Mouse (Mus musculus): Measurements from ENCODE around the gene Tmem169. TPM values are rescaled to one million over a fixed set of nuclear protein-coding genes. Genes with fewer than 3 reads are reported as not detected.
"Not testable (repeated sequence)": the region's sequence is repeated elsewhere in the genome, so short reads cannot be mapped to it uniquely, and the experiment has no call there.

Gene Tmem169
- polyA plus RNA-seq (2016; fragmentation: Nextera tagmentation; extraction: Ambion mirVana), result 5.6 and 12.2 TPM in 2 replicates

DNA sequence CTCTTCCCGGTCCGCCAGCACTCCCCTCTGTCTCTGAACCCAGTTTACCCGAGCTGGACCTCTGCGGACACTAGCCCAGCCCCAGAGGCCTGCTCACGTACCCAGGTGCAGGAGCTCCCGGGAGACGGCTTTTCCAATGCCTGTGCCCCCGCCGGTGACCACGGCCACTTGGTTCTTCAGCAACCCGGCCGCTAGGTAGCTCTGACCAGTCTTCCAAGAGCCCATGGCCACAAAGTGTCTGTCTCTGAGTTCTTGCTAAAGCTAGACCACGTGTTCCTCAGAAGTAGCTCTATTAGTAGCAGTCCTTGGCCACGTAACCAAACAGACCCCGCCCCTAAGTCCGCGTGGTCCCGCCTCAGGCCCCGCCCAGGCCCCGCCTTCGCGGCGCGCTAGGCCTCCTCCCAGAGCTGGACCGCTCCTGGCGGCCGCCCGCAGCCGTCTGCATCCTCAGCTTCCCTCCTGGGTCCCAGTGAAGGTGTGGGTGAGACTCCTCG, at the start of gene Tmem169, which contains the start of gene Pecr:
TSS of gene Tmem169 (plus strand) at position 378 of the 494 bp plus-strand sequence.
TSS of gene Pecr (minus strand) at position 323 of the 494 bp plus-strand sequence.
- Histone ChIP-seq H3K4me1 (peaks cover 38% of the 10 kb centered on the region), H3K9me3 (replicated peaks) (no peaks in the 10 kb centered on the region), H3K27ac (replicated peaks) (peak within 1 kb of the TSS; percentile 85), H3K4me3 (peak within 1 kb of the TSS; percentile 71), H3K36me3 (no peaks in the 10 kb centered on the region), H3K27me3 (ENCODE audit: low read depth, poor library complexity, severe bottlenecking) (peaks cover 12% of the 10 kb centered on the region; the same call in 1 of the 2 replicates)
- DNase-seq (ENCODE audit: low spot score), result peak; percentile 94
- WGBS, result under 1% methylated on average over 30 of the region's 30 CpGs

DNA sequence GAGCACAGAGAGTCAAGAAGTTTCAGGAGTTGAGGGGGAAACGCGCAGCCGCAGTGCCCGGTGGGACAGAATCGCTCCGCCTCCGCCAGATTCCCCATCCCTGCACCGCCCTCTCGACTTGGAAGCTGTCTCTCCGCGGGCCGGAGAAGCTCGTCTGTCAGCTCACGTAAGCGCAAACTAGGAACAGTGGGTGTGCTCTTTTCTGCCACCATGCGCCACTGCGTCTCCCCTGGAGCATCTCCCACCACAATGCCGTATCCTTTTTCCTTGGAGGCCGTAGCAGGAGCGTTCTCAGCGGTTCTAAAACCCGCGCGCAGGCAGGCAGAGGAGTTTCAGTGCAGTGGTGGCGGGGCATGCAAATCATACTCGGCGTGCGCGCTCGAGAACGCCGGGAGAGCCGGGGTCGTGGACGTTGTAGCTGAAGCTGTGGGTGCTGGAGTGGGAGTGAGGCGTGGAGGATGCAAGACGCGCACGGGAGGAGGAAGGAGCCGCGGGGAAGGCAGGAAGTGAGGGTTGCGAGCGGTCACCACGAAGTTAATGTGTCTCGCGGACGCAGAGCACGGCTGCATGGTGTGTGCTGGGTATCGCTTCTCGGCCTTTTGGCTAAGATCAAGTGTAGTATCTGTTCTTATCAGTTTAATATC, 47.7 kb upstream of the Tmem169 start:
- under 1% methylated on average over 39 of the region's 50 CpGs for WGBS
- peak overlapping the region; percentile 68 for H3K4me3 ChIP-seq
- peak; percentile 83 for DNase-seq (ENCODE audit: low spot score)
- not testable (repeated sequence) for H3K9me3 ChIP-seq (replicated peaks); H3K36me3 ChIP-seq
- H3K4me1 ChIP-seq, result peaks cover 22% of the 10 kb centered on the region
- H3K27ac ChIP-seq (replicated peaks), result peak overlapping the region; percentile 89
- H3K27me3 ChIP-seq (ENCODE audit: low read depth, poor library complexity, severe bottlenecking), result peaks cover 27% of the 10 kb centered on the region

DNA sequence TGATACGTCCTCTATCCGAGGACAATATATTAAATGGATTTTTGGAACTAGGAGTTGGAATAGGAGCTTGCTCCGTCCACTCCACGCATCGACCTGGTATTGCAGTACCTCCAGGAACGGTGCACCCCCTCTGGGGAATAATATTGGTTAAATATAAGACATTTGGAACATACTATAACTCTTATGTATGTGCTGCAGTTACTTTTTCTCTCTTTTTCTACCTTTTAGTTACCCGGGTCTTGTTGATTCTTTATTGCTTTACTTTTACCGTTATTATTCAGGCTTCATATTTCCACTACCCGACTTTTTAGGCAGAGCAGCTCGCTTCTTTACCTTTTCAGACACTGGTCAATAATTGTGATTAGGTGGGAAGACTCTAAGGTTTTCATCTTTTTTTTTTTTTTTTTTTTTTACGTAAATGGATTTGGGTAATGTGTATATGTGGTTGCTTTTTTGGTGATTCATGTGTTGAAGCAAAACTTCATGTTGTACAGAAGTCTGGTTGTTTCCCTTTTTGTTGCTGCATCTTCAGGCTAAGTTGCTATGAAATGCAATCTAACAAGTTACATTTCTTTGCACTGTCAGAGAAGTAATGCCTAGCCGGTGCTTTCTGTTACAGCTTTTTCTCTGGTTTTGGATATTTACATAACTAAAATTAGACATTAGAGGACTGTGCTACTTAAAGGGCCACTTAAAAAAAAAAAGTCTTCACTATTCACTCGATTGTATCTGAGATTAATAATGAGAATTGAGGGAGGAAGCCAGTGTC, 47.0 kb upstream of the Tmem169 start:
- Histone ChIP-seq H3K4me1 (peaks cover 22% of the 10 kb centered on the region), H3K36me3 (no peaks in the 10 kb centered on the region), H3K4me3 (peak overlapping the region; percentile 36), H3K27me3 (ENCODE audit: low read depth, poor library complexity, severe bottlenecking) (peaks cover 27% of the 10 kb centered on the region), H3K27ac (replicated peaks) (no peak overlapping the region), H3K9me3 (replicated peaks) (no peaks in the 10 kb centered on the region)
- no peak for DNase-seq (ENCODE audit: low spot score)
- 12% methylated on average over 12 of the region's 13 CpGs for WGBS

DNA sequence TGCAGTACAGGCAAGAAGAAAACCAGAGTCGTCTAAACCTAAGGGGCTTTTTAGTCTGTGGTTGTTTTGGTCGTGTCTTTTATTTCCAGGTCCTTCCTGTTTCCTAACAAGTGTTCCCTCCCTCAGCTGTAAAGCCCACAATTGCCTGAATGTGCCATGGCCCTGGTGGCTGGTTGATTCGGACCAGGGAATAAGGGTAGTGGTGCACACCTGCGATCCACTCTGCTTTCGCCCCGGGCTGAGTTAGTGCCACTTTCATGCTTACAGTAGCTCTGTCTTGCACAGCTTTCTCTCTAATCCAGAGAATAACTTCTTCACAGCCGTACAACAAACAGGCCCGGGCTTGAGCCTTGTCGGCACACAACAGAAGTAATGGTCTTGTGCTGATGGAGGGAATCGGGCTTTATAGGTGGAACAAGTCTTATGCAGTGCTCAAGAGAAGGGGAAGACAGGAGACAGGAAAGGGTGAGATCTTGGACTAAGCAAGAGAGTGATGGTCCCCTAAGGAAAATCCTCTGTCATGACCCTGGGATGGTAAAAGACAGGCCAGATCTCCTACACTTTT, 46.1 kb upstream of the Tmem169 start:
- WGBS, result 67% methylated on average over 10 of the region's 10 CpGs
- H3K9me3 ChIP-seq (replicated peaks), result no peaks in the 10 kb centered on the region
- no peaks in the 10 kb centered on the region for H3K36me3 ChIP-seq
- peaks cover 22% of the 10 kb centered on the region for H3K4me1 ChIP-seq
- no peak overlapping the region for H3K27ac ChIP-seq (replicated peaks)
- no peak overlapping the region for H3K4me3 ChIP-seq
- peaks cover 27% of the 10 kb centered on the region for H3K27me3 ChIP-seq (ENCODE audit: low read depth, poor library complexity, severe bottlenecking)
- no peak for DNase-seq (ENCODE audit: low spot score)

DNA sequence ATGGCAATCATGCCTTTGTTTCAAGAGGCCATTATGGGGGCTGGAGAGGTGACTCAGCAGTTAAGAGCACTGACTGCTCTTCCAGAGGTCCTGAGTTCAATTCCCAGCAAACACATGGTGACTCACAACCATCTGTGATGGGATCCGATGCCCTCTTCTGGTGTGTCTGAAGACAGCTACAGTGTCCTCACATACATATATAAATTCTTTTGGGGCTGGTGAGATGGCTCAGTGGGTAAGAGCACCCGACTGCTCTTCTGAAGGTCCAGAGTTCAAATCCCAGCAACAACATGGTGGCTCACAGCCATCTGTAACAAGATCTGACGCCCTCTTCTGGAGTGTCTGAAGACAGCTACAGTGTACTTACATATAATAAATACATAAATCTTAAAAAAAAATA, 45.1 kb upstream of the Tmem169 start:
- 84% methylated on average over 3 of the region's 3 CpGs for WGBS
- not testable (repeated sequence) for H3K9me3 ChIP-seq (replicated peaks); DNase-seq (ENCODE audit: low spot score); H3K4me3 ChIP-seq; H3K27ac ChIP-seq (replicated peaks); H3K36me3 ChIP-seq
- peaks cover 22% of the 10 kb centered on the region for H3K4me1 ChIP-seq
- peaks cover 24% of the 10 kb centered on the region for H3K27me3 ChIP-seq (ENCODE audit: low read depth, poor library complexity, severe bottlenecking)

DNA sequence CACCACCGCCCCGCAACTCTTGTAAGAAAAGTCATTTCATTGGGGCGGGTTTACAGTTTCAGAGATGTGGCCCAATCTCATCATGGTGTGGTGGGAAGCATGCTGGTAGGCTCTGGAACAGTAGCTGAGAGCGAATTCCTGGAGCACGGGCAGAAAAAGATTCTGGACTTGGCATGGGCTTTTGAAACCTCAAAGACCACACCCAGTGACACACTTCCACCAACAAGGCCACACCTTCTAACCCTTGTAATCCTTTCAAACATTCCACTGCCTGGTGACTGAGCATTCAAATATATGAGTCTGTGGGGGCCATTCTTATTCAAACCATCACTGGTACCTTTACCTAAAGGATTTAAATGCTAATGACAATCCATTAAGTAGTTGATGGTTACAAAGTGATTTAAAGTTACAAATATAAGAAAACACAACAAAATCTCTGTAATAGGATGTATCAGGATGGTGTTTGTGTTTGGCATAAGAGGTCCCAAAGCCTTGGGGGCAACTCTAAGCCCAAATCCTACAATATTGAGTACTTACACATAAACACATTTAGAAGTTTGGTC, 41.5 kb upstream of the Tmem169 start:
- DNase-seq (ENCODE audit: low spot score), result no peak
- H3K4me3 ChIP-seq, result no peak overlapping the region
- peaks cover 9% of the 10 kb centered on the region; the same call in 1 of the 2 replicates for H3K27me3 ChIP-seq (ENCODE audit: low read depth, poor library complexity, severe bottlenecking)
- H3K27ac ChIP-seq (replicated peaks), result no peak overlapping the region
- 77% methylated on average over 5 of the region's 5 CpGs for WGBS
- no peaks in the 10 kb centered on the region for H3K36me3 ChIP-seq
- H3K4me1 ChIP-seq, result peaks cover 15% of the 10 kb centered on the region; the same call in 1 of the 2 replicates
- no peaks in the 10 kb centered on the region for H3K9me3 ChIP-seq (replicated peaks)

DNA sequence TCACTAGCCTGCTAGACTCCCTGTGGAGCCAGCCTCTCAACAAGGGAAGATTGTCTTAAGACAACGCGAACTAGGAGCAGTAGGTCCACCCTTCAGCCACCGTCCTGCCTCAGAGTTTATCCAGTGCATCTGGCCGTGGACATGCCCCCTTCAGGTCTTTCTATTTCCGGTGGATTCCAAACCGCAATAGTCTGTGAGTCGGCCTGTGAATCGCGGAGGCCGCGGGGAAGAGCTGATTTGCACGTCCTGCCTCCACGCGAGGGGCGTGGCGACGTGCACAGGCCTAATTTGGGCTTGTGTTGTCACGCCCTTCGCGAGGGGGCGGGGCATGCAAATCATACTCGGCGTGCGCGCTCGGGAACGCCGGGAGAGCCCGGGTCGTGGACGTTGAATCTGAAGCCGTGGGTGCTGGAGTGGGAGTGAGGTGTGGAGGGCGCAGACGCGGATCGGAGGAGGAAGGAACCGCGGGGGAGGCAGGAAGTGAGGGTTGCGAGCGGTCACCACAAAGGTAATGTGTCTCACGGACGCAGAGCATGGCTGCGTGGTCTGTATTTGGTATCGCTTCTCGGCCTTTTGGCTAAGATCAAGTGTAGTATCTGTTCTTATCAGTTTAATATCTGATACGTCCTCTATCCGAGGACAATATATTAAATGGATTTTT, 40.4 kb upstream of the Tmem169 start:
- under 1% methylated on average over 47 of the region's 47 CpGs for WGBS
- Histone ChIP-seq H3K9me3 (replicated peaks) (no peaks in the 10 kb centered on the region), H3K4me3 (peak overlapping the region; percentile 58), H3K27me3 (ENCODE audit: low read depth, poor library complexity, severe bottlenecking) (no peaks in the 10 kb centered on the region), H3K4me1 (0 out of 2 replicates have a peak, but pooled peaks cover 8% of the 10 kb centered on the region), H3K27ac (replicated peaks) (peak overlapping the region; percentile 100), H3K36me3 (no peaks in the 10 kb centered on the region)
- DNase-seq (ENCODE audit: low spot score), result peak; percentile 95

DNA sequence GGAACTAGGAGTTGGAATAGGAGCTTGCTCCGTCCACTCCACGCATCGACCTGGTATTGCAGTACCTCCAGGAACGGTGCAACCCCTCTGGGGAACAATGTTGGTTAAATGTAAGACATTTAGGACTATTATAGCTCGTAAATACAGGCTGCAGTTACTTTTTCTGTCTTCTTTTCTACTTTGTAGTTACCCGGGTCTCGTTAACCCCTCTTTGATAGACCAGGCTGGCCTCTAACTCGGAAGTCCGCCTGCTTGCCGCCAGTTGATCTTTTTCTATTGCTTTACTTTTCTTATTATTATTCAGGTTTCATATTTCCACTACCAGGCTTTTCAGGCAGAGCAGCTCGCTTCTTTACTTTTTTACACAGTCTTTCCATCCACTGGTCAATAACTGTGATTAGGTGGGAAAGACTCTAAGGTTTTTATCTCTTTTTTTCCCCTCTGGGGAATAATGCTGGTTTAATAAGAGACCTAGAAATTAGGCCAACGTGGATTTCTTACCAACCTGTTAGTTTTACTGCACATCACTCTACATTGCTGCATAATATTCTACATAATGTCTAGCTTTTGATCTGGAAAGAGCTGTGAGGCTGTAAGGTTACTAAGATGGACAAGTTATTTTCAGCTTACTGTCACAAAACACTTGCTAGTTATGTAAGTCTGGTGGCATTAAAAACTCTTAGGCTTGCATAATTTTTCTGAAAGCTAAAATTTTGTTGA, 39.7 kb upstream of the Tmem169 start:
- peak; percentile 72 for DNase-seq (ENCODE audit: low spot score)
- H3K27ac ChIP-seq (replicated peaks), result no peak overlapping the region; the same call in 1 of the 2 replicates
- H3K4me3 ChIP-seq, result peak overlapping the region; percentile 9; the same call in 1 of the 2 replicates
- H3K36me3 ChIP-seq, result no peaks in the 10 kb centered on the region
- no peaks in the 10 kb centered on the region for H3K9me3 ChIP-seq (replicated peaks)
- H3K27me3 ChIP-seq (ENCODE audit: low read depth, poor library complexity, severe bottlenecking), result no peaks in the 10 kb centered on the region
- H3K4me1 ChIP-seq, result 0 out of 2 replicates have a peak, but pooled peaks cover 8% of the 10 kb centered on the region
- WGBS, result under 1% methylated on average over 12 of the region's 12 CpGs

DNA sequence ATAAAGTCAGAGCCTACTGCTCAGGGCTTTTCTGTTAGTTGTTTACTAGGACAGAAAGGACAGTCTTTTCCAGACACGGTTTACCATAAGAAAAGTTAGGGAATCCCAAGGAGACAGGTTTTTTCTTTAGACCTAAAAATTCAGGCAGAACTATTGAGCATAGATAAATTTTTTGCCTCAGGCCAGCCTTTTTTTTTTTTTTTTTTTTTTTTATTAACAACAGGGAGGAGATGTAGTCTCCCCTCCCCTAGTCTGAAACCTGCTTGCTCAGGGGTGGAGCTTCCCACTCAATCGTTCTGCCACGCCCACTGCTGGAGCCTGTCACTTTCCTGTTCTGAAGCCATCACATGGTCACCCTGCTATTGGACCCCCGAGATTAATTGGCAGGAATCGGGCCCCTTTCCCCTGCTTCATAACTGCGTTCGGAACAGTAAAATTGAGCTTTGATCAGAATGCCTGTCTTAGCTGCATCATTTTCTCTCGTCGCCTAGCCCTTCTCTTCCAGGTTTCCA, 35.9 kb upstream of the Tmem169 start:
- H3K27ac ChIP-seq (replicated peaks); H3K27me3 ChIP-seq (ENCODE audit: low read depth, poor library complexity, severe bottlenecking); H3K9me3 ChIP-seq (replicated peaks); H3K4me1 ChIP-seq; DNase-seq (ENCODE audit: low spot score); H3K4me3 ChIP-seq; H3K36me3 ChIP-seq: not testable (repeated sequence)
- 46% methylated on average over 9 of the region's 9 CpGs for WGBS

DNA sequence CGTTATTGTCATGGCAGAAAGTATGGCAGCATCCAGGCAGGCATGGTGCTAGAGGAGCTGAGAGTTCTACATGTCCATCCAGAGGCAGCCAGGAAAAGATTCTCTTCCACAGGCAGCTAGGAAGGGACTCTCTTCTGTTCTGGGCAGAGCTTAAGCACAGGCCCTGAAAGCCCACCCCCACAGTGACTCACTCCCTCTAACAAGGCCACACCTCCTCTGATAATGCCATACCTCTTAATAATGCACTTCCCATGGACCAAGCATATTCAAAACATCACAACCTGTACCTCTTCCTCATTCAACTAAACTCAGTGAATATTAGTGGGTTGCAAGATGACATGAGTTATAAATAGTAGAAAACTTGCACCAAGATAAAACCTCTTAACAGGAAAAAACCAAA, 32.4 kb upstream of the Tmem169 start:
- Histone ChIP-seq H3K4me1 (peaks cover 22% of the 10 kb centered on the region), H3K9me3 (replicated peaks) (no peaks in the 10 kb centered on the region), H3K36me3 (no peaks in the 10 kb centered on the region), H3K27ac (replicated peaks) (no peak overlapping the region), H3K4me3 (no peak overlapping the region), H3K27me3 (ENCODE audit: low read depth, poor library complexity, severe bottlenecking) (0 out of 2 replicates have a peak, but pooled peaks cover 5% of the 10 kb centered on the region)
- 82% methylated on average over 1 of the region's 1 CpGs for WGBS
- no peak for DNase-seq (ENCODE audit: low spot score)

DNA sequence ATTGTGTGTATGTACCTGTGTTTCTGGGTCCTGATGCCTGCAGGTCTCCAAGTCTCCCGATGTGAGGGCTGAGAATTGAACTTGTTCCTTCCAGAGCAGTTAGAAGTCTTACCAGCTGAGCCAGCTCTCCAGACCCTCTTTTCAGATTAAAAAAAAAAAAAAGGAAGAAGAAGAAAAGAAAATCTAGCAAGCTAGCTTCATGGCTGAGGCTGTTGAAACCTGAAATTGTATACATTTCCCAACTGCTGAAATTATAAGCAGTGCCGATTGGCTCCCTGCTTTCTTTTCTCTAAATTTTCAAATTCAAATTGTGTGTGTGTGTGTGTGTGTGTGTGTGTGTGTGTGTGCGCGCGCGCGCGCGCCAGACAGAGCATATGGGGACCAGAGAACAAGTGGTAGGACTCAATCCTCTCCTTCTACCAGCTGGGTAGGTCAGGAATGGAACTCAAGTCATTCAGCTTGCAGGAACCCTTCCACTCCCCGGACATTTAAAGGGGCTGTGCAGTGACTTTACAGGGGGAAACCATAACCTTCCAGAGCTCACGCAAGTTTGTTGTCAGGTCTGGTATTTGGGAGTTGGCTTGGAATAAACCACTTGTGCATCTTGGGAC, 30.2 kb upstream of the Tmem169 start:
- H3K4me1 ChIP-seq, result peaks cover 32% of the 10 kb centered on the region
- 41% methylated on average over 11 of the region's 11 CpGs for WGBS
- peak overlapping the region; percentile 55 for H3K4me3 ChIP-seq
- H3K36me3 ChIP-seq, result no peaks in the 10 kb centered on the region
- H3K27ac ChIP-seq (replicated peaks), result peak overlapping the region; percentile 98
- H3K9me3 ChIP-seq (replicated peaks), result no peaks in the 10 kb centered on the region
- peak; percentile 22 for DNase-seq (ENCODE audit: low spot score)
- H3K27me3 ChIP-seq (ENCODE audit: low read depth, poor library complexity, severe bottlenecking), result peaks cover 25% of the 10 kb centered on the region

Data from midbrain, embryonic 10.5 days (tissue).